Mouse (Mus musculus) heart, embryonic 14.5 days (tissue): ENCODE measurements at regions not wholly inside any gene's neighbourhood (a gene's known extent, or its start where the extent isn't known, plus 50 kb on each side); places are given as distances from the start of the nearest gene placed in this dataset.

Experiments
- ATAC-seq: fragments of 200-750 bp; cut with Nextera tagmentation; 2 replicates; pipeline ENCODE4 v1.8.0; 2017; ENCODE audit warnings: low read depth, moderate TSS enrichment; ENCODE audit not compliant: insufficient number of reproducible peaks, insufficient read depth, low FRiP score
- H3K27ac ChIP-seq, 2 experiments: fragments of 200-500 bp in 1 of 2; fragments of 300-500 bp in 1 of 2; sonication (generic) in 1 of 2; replicated peaks in 1 of 2; 2 replicates each; pipeline ENCODE4 v1.5.1; 2012 to 2014; ENCODE audit warnings: low read depth in 2 of 2, low read length in 2 of 2, control low read depth in 1 of 2, mild to moderate bottlenecking in 1 of 2, mixed read lengths in 1 of 2; ENCODE audit not compliant: control insufficient read depth in 1 of 2, insufficient read depth in 1 of 2
- H3K27me3 ChIP-seq: fragments of 300-500 bp; sonication (generic); 2 replicates; pipeline ENCODE4 v1.6.1; 2014; ENCODE audit warnings: mild to moderate bottlenecking, low read length, control low read depth; ENCODE audit not compliant: control insufficient read depth, insufficient read depth
- H3K36me3 ChIP-seq: fragments of 300-500 bp; sonication (generic); 2 replicates; pipeline ENCODE4 v1.6.1; 2014; ENCODE audit warnings: mild to moderate bottlenecking, control low read depth, low read length, mixed read lengths; ENCODE audit not compliant: control insufficient read depth, insufficient read depth
- H3K4me1 ChIP-seq, 2 experiments: fragments of 200-500 bp in 1 of 2; fragments of 300-500 bp in 1 of 2; sonication (generic) in 1 of 2; 2 replicates each; pipeline ENCODE4 v1.6.1; 2012 to 2014; ENCODE audit warnings: low read length in 2 of 2, control low read depth in 1 of 2, mixed read lengths in 1 of 2; ENCODE audit not compliant: control insufficient read depth in 2 of 2, insufficient read depth in 2 of 2
- H3K4me2 ChIP-seq: fragments of 300-500 bp; sonication (generic); 2 replicates; pipeline ENCODE4 v1.6.1; 2014; ENCODE audit warnings: mild to moderate bottlenecking, low read length
- H3K4me3 ChIP-seq, 2 experiments: fragments of 200-500 bp in 1 of 2; fragments of 300-500 bp in 1 of 2; sonication (generic) in 1 of 2; 2 replicates each; pipeline ENCODE4 v1.5.1; 2012 to 2014; ENCODE audit warnings: low read length in 2 of 2, mild to moderate bottlenecking in 2 of 2, control low read depth in 1 of 2, low read depth in 1 of 2, moderate library complexity in 1 of 2; ENCODE audit not compliant: control insufficient read depth in 1 of 2, insufficient read depth in 1 of 2
- H3K9ac ChIP-seq: fragments of 300-500 bp; sonication (generic); 2 replicates; pipeline ENCODE4 v1.6.1; 2014; ENCODE audit warnings: mild to moderate bottlenecking, low read length
- H3K9me3 ChIP-seq: fragments of 300-500 bp; sonication (generic); 2 replicates; pipeline ENCODE4 v1.6.1; 2016; ENCODE audit warnings: low read length, control low read depth; ENCODE audit not compliant: control insufficient read depth
- WGBS: fragments of 180-500 bp; shearing (Covaris S2); extraction: QIAGEN DNeasy Blood & Tissue Kit; methylation state at CpG from one replicate; pipeline ENCODE4 v1.1.7; 2014; 5-methylcytosine and 5-hydroxymethylcytosine counted together

- H3K9ac ChIP-seq = no peak overlapping the region
- WGBS = 72% methylated on average over 3 of the region's 3 CpGs
- H3K9me3 ChIP-seq = no peaks in the 10 kb centered on the region
- ATAC-seq = no peak
- H3K36me3 ChIP-seq = no peaks in the 10 kb centered on the region
- no peak overlapping the region for H3K27ac ChIP-seq
- no peaks in the 10 kb centered on the region for H3K4me1 ChIP-seq
- H3K4me2 ChIP-seq = no peak overlapping the region
- H3K27me3 ChIP-seq = no peaks in the 10 kb centered on the region
- no peak overlapping the region for H3K4me3 ChIP-seq
Measured at GRCm38 (mm10) chr2:161165495-161165894, 56.6 kb upstream of the Chd6 start.

- Histone ChIP-seq H3K9me3 (no peaks in the 10 kb centered on the region), H3K9ac (no peak overlapping the region), H3K4me1 (no peaks in the 10 kb centered on the region), H3K4me3 (no peak overlapping the region), H3K27me3 (no peaks in the 10 kb centered on the region), H3K27ac (no peak overlapping the region), H3K36me3 (no peaks in the 10 kb centered on the region), H3K4me2 (no peak overlapping the region)
- ATAC-seq = no peak
- WGBS = 44% methylated on average over 5 of the region's 5 CpGs
Measured at GRCm38 (mm10) chr2:161164320-161164719, 55.4 kb upstream of the Chd6 start.
